Mouse (Mus musculus) splenic B cell, adult 2 months (primary cell): ENCODE measurements at regions not wholly inside any gene's neighbourhood (a gene's known extent, or its start where the extent isn't known, plus 50 kb on each side); places are given as distances from the start of the nearest gene placed in this dataset.

Experiments used
- DNase-seq: peaks from one replicate; pipeline ENCODE4 v3.0.0-alpha.2; 2011; ENCODE audit warnings: low read depth, low spot score
- H3K27me3 ChIP-seq: 2 replicates; pipeline ENCODE4 v1.6.1; 2012; ENCODE audit warnings: mild to moderate bottlenecking, low read length, moderate library complexity, mixed read lengths; ENCODE audit not compliant: control insufficient read depth, poor library complexity, insufficient read depth, severe bottlenecking
- H3K36me3 ChIP-seq: 2 replicates; pipeline ENCODE4 v1.6.1; 2012; ENCODE audit warnings: mild to moderate bottlenecking, low read length, moderate library complexity, mixed read lengths; ENCODE audit not compliant: control insufficient read depth, poor library complexity, insufficient read depth, severe bottlenecking

DNA sequence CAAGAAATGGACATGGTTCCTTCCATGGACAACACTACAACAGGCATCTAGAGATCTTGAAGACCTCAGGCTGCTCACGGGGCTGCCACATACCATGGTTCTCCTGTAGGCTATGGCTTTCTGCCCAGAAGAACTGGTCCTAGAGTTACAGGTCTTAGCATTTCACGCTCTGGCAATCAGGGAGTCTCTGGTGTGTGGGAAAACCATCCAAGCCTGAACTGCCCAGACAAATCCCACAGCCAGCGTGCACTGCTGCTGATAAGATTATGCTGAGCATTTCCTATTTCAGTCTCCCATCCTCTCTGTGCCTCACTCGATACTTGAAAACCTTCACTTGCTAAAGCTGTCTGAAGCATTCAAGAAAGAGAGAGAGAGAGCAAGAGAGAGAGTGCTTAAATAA, 139.5 kb downstream of the Cartpt start:
- DNase-seq, result no peak
- H3K27me3 ChIP-seq, result no peaks in the 10 kb centered on the region
- no peaks in the 10 kb centered on the region for H3K36me3 ChIP-seq

DNA sequence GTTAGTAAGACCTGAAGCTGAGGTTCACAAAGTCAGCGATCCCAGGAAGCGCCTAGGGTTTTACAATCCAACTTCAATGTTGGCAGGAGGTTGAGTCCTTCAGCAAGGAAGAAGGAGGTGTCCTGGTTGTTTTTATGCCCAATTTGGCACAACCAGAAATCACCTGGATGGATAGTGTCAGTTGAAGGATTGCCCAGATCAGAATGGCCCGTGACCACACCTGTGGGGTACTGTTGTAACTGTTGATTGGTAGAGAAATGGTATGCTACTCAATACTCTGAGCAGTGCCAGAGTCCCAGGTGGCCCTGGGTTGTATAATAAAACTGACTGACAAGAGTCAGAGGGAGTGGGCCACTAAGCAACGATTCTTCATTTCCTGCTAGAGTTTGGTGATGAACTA, 140.2 kb downstream of the Cartpt start:
- no peak for DNase-seq
- H3K27me3 ChIP-seq, result no peaks in the 10 kb centered on the region
- no peaks in the 10 kb centered on the region for H3K36me3 ChIP-seq

DNA sequence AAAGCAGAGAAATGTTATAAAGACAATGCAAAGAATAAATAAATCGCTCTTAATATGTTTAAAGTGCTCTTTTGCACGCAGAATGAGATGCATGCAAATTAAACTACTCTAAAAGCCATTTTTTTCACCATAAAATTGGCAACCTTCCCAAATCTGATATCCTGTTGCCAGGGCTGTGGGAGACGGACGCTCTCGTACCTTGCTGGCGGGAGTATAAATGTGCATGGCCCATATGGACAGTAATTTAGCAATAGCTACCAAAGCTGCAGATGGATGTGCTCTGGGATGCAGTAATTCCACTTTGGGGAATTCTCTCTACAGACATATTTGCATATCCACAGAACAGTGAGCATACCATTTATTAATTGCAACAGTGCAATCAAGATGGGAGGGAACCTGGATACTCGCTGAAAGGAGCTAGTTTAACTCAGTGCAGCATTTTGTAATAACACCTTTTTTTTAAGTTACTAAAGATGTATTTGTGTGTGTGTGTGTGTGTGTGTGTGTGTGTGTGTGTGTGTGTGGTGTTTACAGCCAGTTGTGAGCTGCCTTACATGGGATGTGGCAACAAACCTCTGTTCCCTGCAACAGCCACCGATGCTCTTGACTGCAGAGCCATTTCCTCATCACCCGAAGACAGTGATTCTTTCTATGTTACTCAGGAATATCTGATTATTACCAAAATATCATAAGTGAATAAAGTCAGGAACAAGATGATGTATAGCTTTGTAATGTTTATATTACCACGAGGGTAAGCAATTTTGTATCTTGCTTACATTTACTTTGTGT, 141.4 kb downstream of the Cartpt start:
- H3K36me3 ChIP-seq, result no peaks in the 10 kb centered on the region
- no peak for DNase-seq
- no peaks in the 10 kb centered on the region for H3K27me3 ChIP-seq

DNA sequence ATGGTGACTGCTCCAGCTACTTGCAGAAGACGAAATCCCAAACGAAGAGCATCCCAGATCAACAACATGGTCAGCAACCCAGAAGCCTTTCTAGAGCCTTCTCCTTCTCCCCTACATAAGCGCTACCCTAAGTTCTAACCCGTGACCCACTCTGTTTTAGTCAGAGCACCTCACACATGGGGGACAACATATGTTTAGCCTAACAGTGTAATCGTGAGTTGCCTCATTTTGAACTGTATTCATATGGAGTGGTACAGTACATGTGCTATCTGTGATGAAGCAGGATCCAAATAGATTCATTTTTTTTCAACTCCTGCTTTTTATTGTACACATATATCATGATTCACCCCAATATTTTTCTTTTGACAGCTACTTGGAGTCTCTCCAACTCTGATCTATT, 146.2 kb downstream of the Cartpt start:
- Histone ChIP-seq H3K27me3 (no peaks in the 10 kb centered on the region), H3K36me3 (no peaks in the 10 kb centered on the region)
- no peak for DNase-seq

DNA sequence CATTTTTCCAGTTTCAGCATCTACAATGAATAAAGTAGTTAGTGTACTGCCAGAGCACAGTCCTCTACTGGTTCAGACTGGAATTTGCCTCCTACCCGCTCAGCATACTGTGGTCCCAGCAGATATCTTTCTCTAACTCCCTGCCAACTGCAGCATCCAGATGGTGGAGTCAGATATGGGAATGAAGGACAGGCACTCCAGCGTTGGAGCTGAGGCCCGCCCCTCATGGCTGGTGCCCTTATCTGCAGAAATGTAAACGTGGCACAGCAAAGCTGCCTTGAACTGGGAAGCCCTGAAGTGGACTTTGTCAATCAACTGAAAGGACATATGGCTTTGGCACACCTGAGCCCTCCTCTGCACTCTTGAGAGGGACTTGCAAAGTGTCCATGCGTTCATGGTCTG, 146.6 kb downstream of the Cartpt start:
- no peaks in the 10 kb centered on the region for H3K36me3 ChIP-seq
- no peaks in the 10 kb centered on the region for H3K27me3 ChIP-seq
- no peak for DNase-seq

DNA sequence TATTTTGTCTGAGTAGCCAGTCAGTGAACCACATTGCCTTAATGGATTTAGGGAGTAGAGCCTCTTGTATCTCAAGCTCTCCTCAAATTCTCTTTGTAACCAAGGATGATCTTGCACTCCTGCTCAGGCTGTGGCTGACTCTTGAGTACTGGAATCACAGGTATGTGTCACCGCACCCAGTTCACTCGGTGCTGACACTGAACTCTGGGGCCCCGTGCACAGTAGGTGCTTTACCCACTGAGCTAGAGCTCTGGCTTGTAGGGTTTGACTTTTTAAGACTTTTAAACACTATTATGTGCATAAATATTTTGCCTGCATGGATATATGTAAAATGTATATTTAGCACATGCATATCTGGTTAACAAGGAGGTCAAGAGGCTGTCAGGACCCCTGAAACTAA, 147.4 kb downstream of the Cartpt start:
- no peak for DNase-seq
- Histone ChIP-seq H3K27me3 (no peaks in the 10 kb centered on the region), H3K36me3 (no peaks in the 10 kb centered on the region)

DNA sequence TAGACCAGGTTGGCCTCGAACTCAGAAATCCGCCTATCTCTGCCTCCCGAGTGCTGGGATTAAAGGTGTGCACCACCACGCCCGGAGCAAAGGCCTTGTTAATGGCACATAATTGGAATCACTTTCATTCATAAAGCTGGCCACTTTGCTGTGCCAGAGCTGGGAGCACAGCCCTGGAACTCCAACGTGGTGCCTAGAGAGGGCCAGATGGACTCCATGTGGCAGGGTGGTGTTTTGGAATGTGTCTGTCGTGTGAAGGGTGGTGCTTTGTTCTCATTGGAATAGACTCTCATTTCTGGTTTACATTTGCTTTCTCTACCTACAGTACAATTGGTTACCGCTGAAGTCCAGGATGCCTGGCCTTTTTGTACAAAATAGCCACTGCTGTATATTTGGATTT, 150.2 kb downstream of the Cartpt start:
- Histone ChIP-seq H3K36me3 (no peaks in the 10 kb centered on the region), H3K27me3 (no peaks in the 10 kb centered on the region)
- no peak for DNase-seq

DNA sequence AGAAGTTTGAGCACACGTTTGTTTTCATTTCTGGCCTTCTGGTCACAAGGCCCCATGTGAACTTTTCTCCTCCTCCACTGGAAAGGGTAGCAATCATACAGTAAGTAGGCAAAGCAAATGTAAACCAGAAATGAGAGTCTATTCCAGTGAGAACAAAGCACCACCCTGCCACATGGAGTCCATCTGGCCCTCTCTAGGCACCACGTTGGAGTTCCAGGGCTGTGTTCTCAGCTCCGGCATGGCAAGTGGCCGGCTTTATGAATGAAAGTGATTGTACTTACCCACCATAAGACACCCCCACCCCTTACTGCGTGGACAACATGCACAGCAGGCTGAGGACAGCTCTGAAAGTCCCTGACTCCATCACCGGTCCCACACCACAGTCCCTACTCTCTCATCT, 151.5 kb downstream of the Cartpt start:
- no peak for DNase-seq
- Histone ChIP-seq H3K27me3 (no peaks in the 10 kb centered on the region), H3K36me3 (no peaks in the 10 kb centered on the region)

DNA sequence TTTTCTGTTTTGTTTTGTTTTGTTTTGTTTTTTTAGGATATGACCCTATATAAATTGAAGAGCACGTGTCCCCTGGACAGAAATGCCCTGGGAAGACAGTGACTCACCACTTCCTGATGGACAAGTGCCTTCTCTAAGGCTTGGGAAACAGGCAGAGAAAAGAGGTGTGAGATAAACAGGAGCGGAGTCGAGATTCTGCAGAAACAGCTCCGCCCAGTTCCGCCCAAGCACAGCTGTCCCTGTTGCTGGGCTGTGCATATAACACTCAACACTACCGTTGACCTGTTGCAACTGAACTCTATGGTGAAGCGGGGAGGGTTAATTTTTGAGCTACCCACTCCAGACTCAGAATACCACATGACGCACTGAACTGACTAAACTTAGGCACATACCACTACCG, 152.8 kb downstream of the Cartpt start:
- H3K36me3 ChIP-seq, result no peaks in the 10 kb centered on the region
- no peaks in the 10 kb centered on the region for H3K27me3 ChIP-seq
- no peak for DNase-seq

DNA sequence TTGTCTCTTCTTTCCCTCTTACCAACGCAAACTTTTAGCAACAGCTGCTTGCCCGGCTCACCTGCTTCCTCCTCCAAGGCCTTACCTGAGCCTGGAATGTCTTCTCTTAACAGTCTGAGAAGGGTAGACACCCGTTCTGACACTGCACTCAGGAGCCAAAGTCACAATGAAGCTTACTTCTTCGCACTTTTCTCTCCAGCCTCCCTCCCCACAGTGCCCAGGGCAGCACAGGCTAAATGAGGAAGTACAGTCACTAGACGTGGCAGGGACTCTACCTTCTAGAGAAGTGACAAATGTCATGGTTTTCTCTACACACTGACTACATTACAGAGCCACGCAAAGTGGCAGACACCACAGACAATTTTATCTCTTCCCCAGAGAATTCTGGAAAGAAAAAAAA, 155.4 kb downstream of the Cartpt start:
- no peaks in the 10 kb centered on the region for H3K27me3 ChIP-seq
- DNase-seq, result peak; percentile 3
- no peaks in the 10 kb centered on the region for H3K36me3 ChIP-seq

DNA sequence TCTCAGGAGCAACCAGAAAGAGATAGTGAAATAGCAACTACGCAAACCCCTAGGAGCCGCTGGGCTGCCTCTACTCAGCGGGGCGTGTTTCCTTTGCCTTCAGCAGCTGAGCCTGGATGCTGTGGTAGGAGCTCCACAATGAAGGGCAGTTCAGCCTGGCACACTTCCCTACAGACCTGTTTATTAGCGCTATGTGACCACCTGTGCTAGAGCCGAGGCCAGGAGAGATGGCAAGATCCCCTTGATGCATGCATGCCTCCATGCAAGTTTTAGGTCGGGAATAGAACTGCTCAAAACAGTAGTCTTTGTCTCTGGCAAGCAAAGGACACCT, 156.1 kb downstream of the Cartpt start:
- no peak for DNase-seq
- Histone ChIP-seq H3K36me3 (no peaks in the 10 kb centered on the region), H3K27me3 (no peaks in the 10 kb centered on the region)

DNA sequence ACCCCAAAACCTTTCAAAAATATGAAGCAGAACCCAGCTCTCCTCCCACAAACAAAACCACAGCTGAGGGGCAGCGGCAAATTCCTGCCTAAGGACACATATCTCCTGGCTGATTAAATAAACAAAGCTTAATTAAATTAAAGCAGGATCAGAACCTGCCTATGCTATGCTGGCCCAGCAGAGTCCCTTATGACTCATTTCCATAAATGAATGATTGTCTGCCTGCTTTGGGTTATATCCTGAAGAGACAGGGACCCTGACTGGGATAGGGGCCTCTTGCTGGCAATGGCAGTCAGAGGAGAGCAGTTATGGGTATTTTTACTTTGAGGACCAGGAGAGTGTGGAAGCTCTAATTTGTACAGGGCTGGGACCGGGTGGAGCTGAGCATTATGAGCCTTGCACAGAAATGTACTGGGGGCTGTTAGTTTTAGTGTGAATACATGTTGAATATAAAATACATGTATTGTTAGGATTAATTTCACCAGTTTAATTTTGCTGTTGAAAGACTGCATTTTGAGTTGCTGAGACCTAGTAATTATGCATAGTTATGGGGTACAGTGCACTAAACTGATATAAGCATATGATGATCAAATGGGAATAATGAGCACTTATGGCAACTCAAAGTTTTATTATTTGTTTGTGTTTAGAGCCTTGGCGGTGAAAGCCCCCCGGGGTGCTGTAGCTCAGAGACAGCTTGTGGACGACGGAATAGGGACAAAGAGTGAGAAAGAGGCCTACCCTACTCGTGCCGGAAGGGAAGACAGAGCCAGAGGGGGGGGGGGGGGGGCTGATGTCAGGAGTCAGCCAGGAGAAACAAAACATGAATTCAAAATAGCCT, 156.7 kb downstream of the Cartpt start:
- H3K27me3 ChIP-seq, result no peaks in the 10 kb centered on the region
- no peak for DNase-seq

DNA sequence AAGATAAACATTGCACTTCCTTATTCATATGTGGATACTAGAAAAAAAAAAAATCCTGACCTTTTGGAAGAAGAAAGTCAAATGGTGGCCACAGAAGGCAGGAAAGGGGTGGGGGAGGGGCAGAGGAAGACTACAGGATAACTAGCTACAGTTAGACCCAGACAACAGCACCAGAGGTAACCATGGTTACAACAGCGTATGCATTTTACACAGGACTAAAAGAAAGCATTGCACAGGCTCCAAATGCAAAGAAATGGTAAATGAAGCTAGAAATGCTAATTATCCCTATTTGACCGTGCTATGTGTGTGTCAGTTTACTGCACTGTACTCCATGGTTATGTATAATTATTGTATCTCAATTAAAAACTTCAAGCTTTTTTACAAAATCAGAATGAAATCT, 158.4 kb downstream of the Cartpt start:
- DNase-seq, result no peak
- Histone ChIP-seq H3K27me3 (no peaks in the 10 kb centered on the region), H3K36me3 (no peaks in the 10 kb centered on the region)

More for the DNA sequence above, 156.7 kb downstream of the Cartpt start:
- H3K36me3 ChIP-seq, result no peaks in the 10 kb centered on the region

DNA sequence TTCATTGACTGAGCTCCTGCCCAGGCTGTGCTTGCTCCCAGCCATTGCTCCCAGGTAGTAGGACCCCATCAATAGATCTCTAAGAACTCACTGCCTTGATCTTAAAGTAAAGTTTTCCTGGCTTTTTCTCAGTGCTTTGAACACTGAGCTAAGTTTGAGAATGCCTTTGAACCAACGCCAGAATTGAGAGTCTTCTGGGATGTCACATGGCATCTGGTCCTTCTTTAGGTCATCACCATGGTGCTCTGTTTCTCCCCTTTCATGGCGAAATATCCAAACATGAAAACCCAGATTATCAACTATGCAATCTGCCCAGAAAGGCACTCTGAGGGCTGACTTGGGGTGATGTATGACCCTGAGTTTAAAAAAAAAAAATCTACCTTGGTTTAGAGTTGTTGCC, 158.9 kb downstream of the Cartpt start:
- DNase-seq, result no peak
- H3K27me3 ChIP-seq, result no peaks in the 10 kb centered on the region
- no peaks in the 10 kb centered on the region for H3K36me3 ChIP-seq

DNA sequence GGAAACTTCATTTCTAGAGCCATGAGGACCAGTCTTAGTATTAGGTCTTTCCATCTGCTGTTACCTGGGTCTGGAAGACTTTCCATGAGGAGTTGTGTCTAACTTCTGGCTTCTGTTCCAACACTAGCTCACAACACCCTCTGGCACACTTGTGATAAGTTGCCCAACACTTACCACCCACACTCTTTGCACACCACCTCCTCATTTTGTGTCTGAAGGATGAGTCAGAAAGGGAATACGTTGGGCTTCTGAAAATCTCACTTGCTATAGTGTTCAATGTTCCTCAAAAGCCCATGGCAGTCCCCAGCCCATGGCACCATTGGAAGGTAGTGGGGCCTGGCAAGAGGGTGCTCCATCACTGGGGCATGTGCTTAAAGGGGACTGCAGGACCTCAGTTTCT, 161.5 kb downstream of the Cartpt start:
- no peak for DNase-seq
- H3K36me3 ChIP-seq, result no peaks in the 10 kb centered on the region
- no peaks in the 10 kb centered on the region for H3K27me3 ChIP-seq
